Mouse (Mus musculus) limb, embryonic 13.5 days (tissue): ENCODE measurements at regions not wholly inside any gene's neighbourhood (a gene's known extent, or its start where the extent isn't known, plus 50 kb on each side); places are given as distances from the start of the nearest gene placed in this dataset.

Source experiments
- ATAC-seq: fragments of 200-750 bp; cut with Nextera tagmentation; 2 replicates; pipeline ENCODE4 v1.8.0; 2017; ENCODE audit warnings: low read depth, moderate number of reproducible peaks, moderate TSS enrichment; ENCODE audit not compliant: low FRiP score
- H3K27ac ChIP-seq: fragments of 300-500 bp; sonication (generic); 2 replicates; pipeline ENCODE4 v1.5.1; 2015; ENCODE audit warnings: inconsistent platforms, mild to moderate bottlenecking, moderate library complexity
- H3K27me3 ChIP-seq: fragments of 300-500 bp; sonication (generic); 2 replicates; pipeline ENCODE4 v1.6.1; 2015; ENCODE audit warnings: mild to moderate bottlenecking, inconsistent platforms
- H3K36me3 ChIP-seq: fragments of 300-500 bp; sonication (generic); 2 replicates; pipeline ENCODE4 v1.6.1; 2015; ENCODE audit warnings: inconsistent platforms, mild to moderate bottlenecking, moderate library complexity
- H3K4me1 ChIP-seq: fragments of 300-500 bp; sonication (generic); 2 replicates; pipeline ENCODE4 v1.6.1; 2015; ENCODE audit warnings: inconsistent platforms
- H3K4me2 ChIP-seq: fragments of 300-500 bp; sonication (generic); replicated peaks from 2 replicates; pipeline ENCODE4 v1.6.1; 2015; ENCODE audit warnings: inconsistent platforms, mild to moderate bottlenecking, moderate library complexity
- H3K4me3 ChIP-seq: fragments of 300-500 bp; sonication (generic); 2 replicates; pipeline ENCODE4 v1.5.1; 2015; ENCODE audit warnings: moderate library complexity, mild to moderate bottlenecking, inconsistent platforms
- H3K9ac ChIP-seq: fragments of 300-500 bp; sonication (generic); 2 replicates; pipeline ENCODE4 v1.6.1; 2015; ENCODE audit warnings: mild to moderate bottlenecking, inconsistent platforms
- H3K9me3 ChIP-seq: fragments of 300-500 bp; sonication (generic); 2 replicates; pipeline ENCODE4 v1.6.1; 2016; ENCODE audit warnings: inconsistent platforms
- WGBS: fragments of 180-500 bp; shearing (Covaris S2); methylation state at CpG from one replicate; pipeline ENCODE4 v1.1.7; 2015; 5-methylcytosine and 5-hydroxymethylcytosine counted together

DNA sequence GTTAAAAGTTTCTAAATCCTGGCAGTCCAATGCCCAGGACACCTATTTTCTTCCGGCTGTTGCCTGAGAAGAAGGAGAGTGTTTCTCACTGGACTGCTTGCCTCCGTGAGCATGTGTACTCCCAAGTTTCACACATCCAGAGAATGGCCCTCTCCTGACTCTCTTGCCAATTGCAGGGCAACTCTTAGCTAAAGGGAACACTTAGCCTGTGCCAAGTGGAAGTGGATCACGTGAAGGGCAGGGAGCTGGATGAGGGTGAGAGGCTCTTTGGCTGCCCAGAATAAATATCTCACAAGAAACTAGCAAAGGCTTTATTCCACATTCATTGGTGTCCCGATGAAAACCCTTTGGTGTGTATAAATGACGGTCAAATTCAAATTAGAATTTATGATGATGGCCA is 164.1 kb downstream of the Mid1ip1 start:
- WGBS, result 76% methylated on average over 5 of the region's 5 CpGs
- Histone ChIP-seq H3K27me3 (peaks cover 7% of the 10 kb centered on the region; the same call in 1 of the 2 replicates), H3K4me1 (peaks cover 11% of the 10 kb centered on the region; the same call in 1 of the 2 replicates), H3K9ac (no peak overlapping the region), H3K27ac (no peak overlapping the region), H3K9me3 (no peaks in the 10 kb centered on the region), H3K36me3 (no peaks in the 10 kb centered on the region), H3K4me3 (no peak overlapping the region), H3K4me2 (no peak overlapping the region)
- no peak for ATAC-seq

DNA sequence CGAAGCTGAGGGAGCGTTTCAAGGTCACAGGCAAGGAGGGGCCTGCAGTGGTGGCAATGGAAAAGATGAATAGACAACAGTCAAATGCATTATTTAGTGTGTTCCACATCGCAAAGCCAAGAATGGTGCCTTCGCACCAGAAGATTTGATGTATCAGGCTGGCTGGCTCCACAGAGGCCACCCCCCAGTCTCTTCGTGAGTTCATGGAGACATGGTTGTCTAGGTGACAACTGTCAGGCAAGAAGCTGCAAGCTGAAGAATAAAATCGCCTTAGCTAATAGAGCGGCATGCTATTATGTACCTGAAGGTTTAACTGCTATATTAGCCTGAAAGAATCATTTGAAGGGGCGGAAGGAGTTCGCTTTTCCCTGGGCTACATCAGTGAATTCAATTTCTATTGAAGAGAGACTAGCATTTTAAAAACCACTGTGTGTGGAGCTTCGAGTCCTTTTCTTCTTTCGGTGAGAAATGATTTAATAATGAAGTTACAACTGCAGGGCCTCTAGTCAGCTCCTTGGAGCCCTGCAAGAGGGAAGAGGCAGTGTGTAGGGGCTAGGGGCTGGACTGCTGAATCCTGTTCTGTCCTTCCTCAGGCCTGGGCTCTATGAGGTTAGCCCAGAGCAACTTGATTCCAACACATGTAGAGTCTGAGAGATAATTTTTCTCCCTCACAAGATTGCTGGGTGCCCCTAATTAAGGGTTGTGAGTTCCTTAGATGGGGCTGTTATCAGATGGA is 169.1 kb downstream of the Mid1ip1 start:
- Histone ChIP-seq H3K9ac (no peak overlapping the region), H3K4me3 (no peak overlapping the region), H3K36me3 (no peaks in the 10 kb centered on the region), H3K9me3 (no peaks in the 10 kb centered on the region), H3K4me1 (no peaks in the 10 kb centered on the region), H3K4me2 (no peak overlapping the region), H3K27ac (no peak overlapping the region), H3K27me3 (peaks cover 7% of the 10 kb centered on the region; the same call in 1 of the 2 replicates)
- no peak for ATAC-seq
- WGBS, result 79% methylated on average over 11 of the region's 11 CpGs

- Histone ChIP-seq H3K27ac (no peak overlapping the region), H3K4me1 (no peaks in the 10 kb centered on the region), H3K4me2 (no peak overlapping the region), H3K4me3 (no peak overlapping the region), H3K27me3 (no peaks in the 10 kb centered on the region), H3K9ac (no peak overlapping the region), H3K36me3 (no peaks in the 10 kb centered on the region), H3K9me3 (no peaks in the 10 kb centered on the region)
- WGBS, result 86% methylated on average over 3 of the region's 3 CpGs
- no peak for ATAC-seq
Measured at GRCm38 (mm10) chrX:10892815-10893214, 178.0 kb downstream of the Mid1ip1 start.

- Histone ChIP-seq H3K4me3 (no peak overlapping the region), H3K36me3 (no peaks in the 10 kb centered on the region), H3K9ac (no peak overlapping the region), H3K9me3 (no peaks in the 10 kb centered on the region), H3K4me2 (no peak overlapping the region), H3K27ac (no peak overlapping the region), H3K4me1 (no peaks in the 10 kb centered on the region), H3K27me3 (no peaks in the 10 kb centered on the region)
- no peak for ATAC-seq
- WGBS, result 85% methylated on average over 5 of the region's 5 CpGs
Measured at GRCm38 (mm10) chrX:10896193-10896955, 181.6 kb downstream of the Mid1ip1 start.

DNA sequence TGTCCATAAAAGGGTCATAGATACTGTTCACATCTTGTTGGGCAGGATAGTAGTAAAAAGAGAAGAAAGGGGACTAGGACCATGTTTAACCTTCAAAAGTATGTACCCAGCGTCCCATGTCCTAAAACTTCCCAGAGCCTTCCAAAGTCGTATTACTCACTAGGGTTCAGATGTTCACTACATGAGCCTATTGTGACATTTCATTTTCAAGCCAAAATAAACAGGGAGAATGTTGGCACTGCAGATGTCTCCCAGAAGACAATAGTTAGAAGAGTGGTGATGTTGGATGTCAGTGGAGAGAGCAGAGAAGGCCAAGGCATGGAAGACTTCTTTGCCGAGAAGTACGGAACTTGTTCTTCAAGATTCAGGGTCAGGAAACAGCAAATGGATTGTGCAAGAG is 187.9 kb downstream of the Mid1ip1 start:
- Histone ChIP-seq H3K4me3 (no peak overlapping the region), H3K27ac (no peak overlapping the region), H3K36me3 (no peaks in the 10 kb centered on the region), H3K9me3 (no peaks in the 10 kb centered on the region), H3K4me1 (no peaks in the 10 kb centered on the region), H3K4me2 (no peak overlapping the region), H3K9ac (no peak overlapping the region), H3K27me3 (0 out of 2 replicates have a peak, but pooled peaks cover 3% of the 10 kb centered on the region)
- ATAC-seq, result no peak
- WGBS, result 86% methylated on average over 4 of the region's 4 CpGs

- H3K4me3 ChIP-seq, result no peak overlapping the region
- no peak overlapping the region for H3K4me2 ChIP-seq
- H3K4me1 ChIP-seq, result no peaks in the 10 kb centered on the region
- ATAC-seq, result no peak
- 87% methylated on average over 6 of the region's 6 CpGs for WGBS
- 0 out of 2 replicates have a peak, but pooled peaks cover 3% of the 10 kb centered on the region for H3K27me3 ChIP-seq
- no peaks in the 10 kb centered on the region for H3K36me3 ChIP-seq
- H3K9ac ChIP-seq, result no peak overlapping the region
- H3K9me3 ChIP-seq, result no peaks in the 10 kb centered on the region
- H3K27ac ChIP-seq, result no peak overlapping the region
Measured at GRCm38 (mm10) chrX:10904072-10904471, 189.3 kb downstream of the Mid1ip1 start.

GRCm38 (mm10) chrX:10904889-10905288 is 190.1 kb downstream of the Mid1ip1 start:
- Histone ChIP-seq H3K4me1 (no peaks in the 10 kb centered on the region), H3K9me3 (no peaks in the 10 kb centered on the region), H3K4me3 (no peak overlapping the region), H3K27ac (no peak overlapping the region), H3K4me2 (no peak overlapping the region), H3K27me3 (0 out of 2 replicates have a peak, but pooled peaks cover 3% of the 10 kb centered on the region), H3K9ac (no peak overlapping the region), H3K36me3 (no peaks in the 10 kb centered on the region)
- no peak for ATAC-seq
- 81% methylated on average over 3 of the region's 3 CpGs for WGBS

DNA sequence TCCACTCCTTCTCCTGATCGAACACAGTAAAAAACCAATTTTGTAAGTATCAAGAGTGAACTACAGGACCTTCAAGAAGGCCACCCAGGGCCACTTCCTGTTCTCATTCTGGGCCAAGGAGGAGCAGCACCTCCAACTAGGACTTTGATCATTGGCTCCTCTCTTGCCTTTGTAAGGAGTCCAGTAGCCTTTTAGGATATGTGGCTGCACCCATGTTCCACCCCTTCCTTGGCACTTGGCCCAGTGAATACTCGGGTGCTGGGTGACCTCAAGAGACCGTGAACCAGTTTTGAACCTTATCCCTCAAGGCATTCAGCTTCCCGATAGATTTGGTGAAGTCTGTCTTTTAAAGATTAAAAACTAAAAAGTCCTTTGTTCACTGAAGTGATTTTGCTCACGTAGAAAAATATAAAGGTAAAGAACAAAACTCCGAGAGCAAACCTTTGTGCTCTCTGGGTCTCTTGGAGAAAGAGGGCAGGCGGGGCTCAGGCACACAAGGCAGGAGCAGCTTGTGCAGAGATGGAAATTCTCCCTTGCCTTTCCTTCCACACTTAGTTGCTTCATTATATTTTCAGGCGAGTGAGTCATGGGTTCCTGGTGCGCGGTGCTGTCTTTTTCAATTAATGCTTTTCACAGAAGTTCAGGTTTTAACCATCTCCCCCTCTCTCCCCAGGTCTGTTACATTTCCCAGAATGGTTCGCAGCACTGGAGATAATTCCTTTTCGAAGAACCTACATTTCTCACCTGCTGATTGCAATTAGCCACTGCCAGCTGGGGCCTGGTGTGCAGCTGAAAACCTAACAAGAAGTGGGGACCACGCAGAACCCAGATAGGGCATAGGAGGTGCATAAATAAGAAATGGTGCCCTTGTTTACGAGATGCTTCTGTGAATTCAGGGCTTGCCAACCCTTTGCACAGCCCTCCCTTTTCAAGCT is 196.6 kb downstream of the Mid1ip1 start:
- Histone ChIP-seq H3K27ac (no peak overlapping the region), H3K27me3 (no peaks in the 10 kb centered on the region), H3K9ac (no peak overlapping the region), H3K4me2 (no peak overlapping the region), H3K4me1 (no peaks in the 10 kb centered on the region), H3K36me3 (no peaks in the 10 kb centered on the region), H3K4me3 (no peak overlapping the region), H3K9me3 (no peaks in the 10 kb centered on the region)
- 73% methylated on average over 14 of the region's 14 CpGs for WGBS
- ATAC-seq, result no peak
